16 mouse cellular contexts compared by ENCODE assay signal in the genomic region with DNA sequence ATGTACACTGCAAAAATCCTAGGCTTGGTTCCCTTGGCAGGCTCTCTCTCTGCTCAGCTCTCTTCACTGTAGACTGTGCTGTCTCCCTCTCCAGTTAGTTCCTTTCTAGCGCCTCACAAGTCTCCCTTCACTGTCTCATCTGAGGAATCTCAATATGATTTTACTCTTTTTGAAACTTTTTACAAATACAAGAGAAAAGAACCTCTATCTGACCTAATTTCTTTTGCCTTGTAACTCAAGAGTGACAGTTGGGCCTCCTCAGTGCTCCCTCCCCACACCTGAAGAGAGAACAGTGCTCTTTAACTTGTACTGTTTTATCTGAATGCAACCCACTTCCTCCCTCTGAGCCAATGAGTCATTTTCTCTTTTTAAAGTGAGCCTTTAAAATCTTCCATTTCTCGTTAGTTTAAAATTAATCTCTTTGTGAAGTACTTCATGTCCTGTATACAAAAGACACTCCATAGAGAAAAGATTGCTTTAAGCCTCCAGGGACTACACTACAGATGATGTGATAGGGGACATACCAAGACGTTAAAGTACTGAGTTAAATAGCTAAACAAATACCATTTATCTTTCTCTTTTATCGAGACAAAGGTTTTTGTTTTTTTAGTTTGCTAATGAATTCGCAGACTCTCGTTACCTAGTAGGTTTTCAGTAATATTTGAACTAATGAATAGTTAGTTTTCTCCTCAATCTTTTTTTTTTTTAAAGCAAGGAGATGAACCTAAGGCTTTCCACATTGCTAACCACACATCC. TPM values are rescaled to one million over a fixed set of nuclear protein-coding genes. Genes with fewer than 3 reads are reported as not detected.
DNase-seq lines count a peak whose midpoint lies in the region; ATAC-seq and TF ChIP-seq lines count a peak whose summit lies in the region.
"Had no signal": no experiment of that assay in that cellular context is flagged by ENCODE, and none has a peak within 500 bp of the region (broad histone marks: within the 10 kb centered on the region; RNA-seq: fewer than 3 reads in every experiment).

No protein-coding gene starts in this region.

- H3K27ac ChIP-seq in hindbrain, postnatal 0 days: no peak overlapping the region
- H3K27ac ChIP-seq: embryonic facial prominence, embryonic 12.5 days; forebrain, embryonic 13.5 days; heart, adult 2 months; liver, embryonic 13.5 days; midbrain, embryonic 15.5 days had no signal

- no peaks in the 10 kb centered on the region for H3K27me3 ChIP-seq in hindbrain, postnatal 0 days (ENCODE audit: insufficient read depth, low read length)
- H3K27me3 ChIP-seq: embryonic facial prominence, embryonic 12.5 days; forebrain, embryonic 13.5 days; liver, embryonic 13.5 days; midbrain, embryonic 15.5 days had no signal

- no peaks in the 10 kb centered on the region for H3K36me3 ChIP-seq in hindbrain, postnatal 0 days (ENCODE audit: insufficient read depth, low read length)
- H3K36me3 ChIP-seq: embryonic facial prominence, embryonic 12.5 days; liver, embryonic 13.5 days; midbrain, embryonic 15.5 days had no signal

- whole genome bisulfite sequencing in hindbrain, postnatal 0 days: 69% methylated on average over 6 of the region's 6 CpGs

- no peaks in the 10 kb centered on the region for H3K9me3 ChIP-seq in hindbrain, postnatal 0 days (ENCODE audit: low read length)
- H3K9me3 ChIP-seq: embryonic facial prominence, embryonic 12.5 days; forebrain, embryonic 13.5 days; liver, embryonic 13.5 days; midbrain, embryonic 15.5 days had no signal

- H3K9ac ChIP-seq in hindbrain, postnatal 0 days (replicated peaks; ENCODE audit: low read length): no peak overlapping the region
- H3K9ac ChIP-seq: embryonic facial prominence, embryonic 12.5 days; forebrain, embryonic 13.5 days; liver, embryonic 13.5 days; midbrain, embryonic 15.5 days had no signal

- TF ChIP-seq CTCF in hindbrain, postnatal 0 days (IDR thresholded peaks at IDR 0.05; ENCODE audit: low read depth): no peak

- DNase-seq in frontal cortex, postnatal 36 days (ENCODE audit: low spot score in 2 of 2): peak; percentile 33 to 54
- no peak for DNase-seq in frontal cortex, postnatal 25 days (ENCODE audit: low spot score in 2 of 2)
- DNase-seq in CD4-positive, CD25-positive, alpha-beta regulatory T cell, adult 2 months (ENCODE audit: low read depth, low spot score): peak; percentile 53
- peak; percentile 39 for DNase-seq in induced T-regulatory cell, adult 2 months (ENCODE audit: low read depth)
- DNase-seq in telencephalon, adult 2 months (ENCODE audit: low read depth, low spot score): peak; percentile 76
- DNase-seq in hindbrain, postnatal 0 days (ENCODE audit: low spot score): no peak
- DNase-seq in heart, adult 11 months: no peak
- DNase-seq in kidney, adult 9 months: no peak
- DNase-seq: cerebellum, adult 9-10 months; heart, adult 2 months; kidney, adult 8-10 months; liver, embryonic 13.5 days; lung, postnatal 36 days had no signal

- ATAC-seq in hindbrain, postnatal 0 days: no peak
- ATAC-seq: forebrain, embryonic 13.5 days; midbrain, embryonic 15.5 days had no signal

- no peak overlapping the region for H3K4me3 ChIP-seq in hindbrain, postnatal 0 days (ENCODE audit: low read length)
- H3K4me3 ChIP-seq: embryonic facial prominence, embryonic 12.5 days; forebrain, embryonic 13.5 days; heart, adult 2 months; liver, embryonic 13.5 days; midbrain, embryonic 15.5 days had no signal

- no peaks in the 10 kb centered on the region for H3K4me1 ChIP-seq in hindbrain, postnatal 0 days (ENCODE audit: insufficient read depth, low read length)
- H3K4me1 ChIP-seq: embryonic facial prominence, embryonic 12.5 days; forebrain, embryonic 13.5 days; liver, embryonic 13.5 days; midbrain, embryonic 15.5 days had no signal

- no peak overlapping the region for H3K4me2 ChIP-seq in hindbrain, postnatal 0 days (ENCODE audit: low read depth, low read length)
- H3K4me2 ChIP-seq: embryonic facial prominence, embryonic 12.5 days; forebrain, embryonic 13.5 days; liver, embryonic 13.5 days; midbrain, embryonic 15.5 days had no signal

RNA-seq across cellular contexts. Expression of gene Dmc1, which starts 27.1 kb away (rescaled TPM):
- 0.36 and 0.37 TPM in 2 replicates for total RNA-seq in hindbrain, postnatal 0 days (2014; rRNA removed)
- 1.1 and 1.4 TPM in 2 replicates for polyA plus RNA-seq in hindbrain, postnatal 0 days (2015; fragmentation: Nextera tagmentation; extraction: Ambion mirVana)
- total RNA-seq: heart, adult 2 months had no signal

RNA-seq across cellular contexts. Expression of gene Ddx17, which starts 31.3 kb away (rescaled TPM):
- total RNA-seq in hindbrain, postnatal 0 days (2014; rRNA removed): 291 and 334 TPM in 2 replicates
- 33.5 and 34.2 TPM in 2 replicates for polyA plus RNA-seq in hindbrain, postnatal 0 days (2015; fragmentation: Nextera tagmentation; extraction: Ambion mirVana)

Comparison
In these comparisons a context has a peak if more than half of its experiments do, and no peak if none do; other contexts are left out.
1. DNase-seq: peak in frontal cortex, postnatal 36 days (2 of 2), CD4-positive, CD25-positive, alpha-beta regulatory T cell, adult 2 months (single experiment), induced T-regulatory cell, adult 2 months (single experiment) and telencephalon, adult 2 months (single experiment); none in frontal cortex, postnatal 25 days (0 of 2), hindbrain, postnatal 0 days (single experiment), heart, adult 11 months (single experiment) and kidney, adult 9 months (single experiment).